Mouse (Mus musculus) cerebral cortex, adult 2 months (tissue): ENCODE results near the gene Olfr1189.

Experiments used
- WGBS: fragments of 180-500 bp; shearing (Covaris S2); methylation state at CpG from one replicate; pipeline ENCODE4 v1.1.7; 2018; 5-methylcytosine and 5-hydroxymethylcytosine counted together

Olfr1189 gene

DNA sequence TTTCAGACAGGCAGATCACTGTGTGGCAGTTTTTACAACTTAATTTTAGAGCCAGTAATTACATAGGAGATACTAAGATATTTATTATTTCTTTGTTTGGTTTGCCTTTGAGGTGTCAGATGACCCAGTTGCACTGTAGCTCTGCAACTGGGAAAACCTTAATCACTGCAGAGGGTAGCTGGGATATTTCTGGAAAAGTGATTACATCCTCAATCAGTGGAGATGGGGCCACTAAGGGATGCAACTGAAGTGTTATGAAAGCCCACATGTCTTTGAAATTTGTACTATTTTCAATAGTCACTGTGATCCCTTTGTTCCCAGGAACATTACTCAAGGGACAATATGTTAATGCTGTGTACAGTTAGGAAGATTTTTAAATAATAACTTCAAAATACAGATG, at the start of gene Olfr1189:
Gene Olfr1189, plus strand, starts transcription at position 301 of the 400 bp plus-strand sequence.

DNA sequence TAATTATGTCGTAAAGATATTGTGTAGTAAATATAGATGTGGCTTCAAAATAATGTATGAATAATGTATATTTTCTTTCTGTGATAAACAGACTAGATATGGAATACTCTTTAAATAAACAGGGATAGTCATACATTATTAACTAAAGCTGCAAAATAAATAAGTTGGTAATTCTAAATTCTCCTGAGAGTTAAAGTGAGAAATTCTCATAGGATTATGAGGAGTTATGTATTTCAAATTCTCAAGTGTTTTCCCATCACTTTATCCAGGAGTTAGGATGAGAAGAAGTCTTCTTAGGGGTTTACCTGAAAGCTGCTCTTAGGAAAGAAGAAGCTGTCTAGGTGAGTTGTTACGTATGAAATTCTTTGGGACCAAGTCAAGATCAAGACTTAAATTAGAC, 29.6 kb upstream of the Olfr1189 start, which contains the start of gene Olfr1188:
Gene Olfr1188, plus strand, starts transcription at position 301 of the 400 bp plus-strand sequence.
- 80% methylated on average over 2 of the region's 2 CpGs for WGBS

DNA sequence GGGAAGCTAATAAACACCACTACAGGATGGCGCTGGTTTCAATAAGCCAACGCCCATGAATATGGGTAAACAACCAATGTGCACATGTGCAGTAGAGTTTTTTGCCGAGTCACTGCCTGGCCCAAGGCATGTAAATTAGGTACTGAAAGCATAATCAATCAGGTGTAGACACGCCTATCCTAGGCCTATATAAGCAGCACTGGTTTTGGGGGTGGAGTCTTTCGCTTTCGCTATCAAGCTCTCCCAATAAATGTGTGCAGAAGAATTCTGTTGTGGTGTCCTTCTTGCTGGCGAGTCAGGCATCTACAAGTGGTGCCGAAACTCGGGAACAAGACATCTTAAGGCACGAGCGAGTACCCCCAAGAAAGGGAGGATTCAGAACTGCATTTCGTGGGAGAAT, 13.6 kb upstream of the Olfr1189 start:
- WGBS: 90% methylated on average over 12 of the region's 12 CpGs

DNA sequence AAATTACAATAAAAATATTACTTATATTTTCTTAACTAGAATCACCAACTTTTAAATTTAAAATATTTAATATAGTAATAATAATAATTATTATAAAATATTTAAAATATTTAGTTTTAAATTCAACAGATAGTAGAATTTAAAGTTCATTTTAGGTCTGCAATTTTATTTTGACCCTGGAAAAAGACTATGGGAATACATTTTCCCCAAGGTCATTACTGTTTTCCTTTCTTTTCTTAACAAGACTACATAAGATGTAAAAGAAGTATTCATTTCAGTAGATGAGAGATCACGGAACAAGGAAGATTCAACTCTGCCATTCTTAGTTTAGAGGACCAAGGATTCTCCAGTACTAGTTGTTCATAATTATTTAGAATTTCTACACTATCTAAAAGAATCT, 54.0 kb downstream of the Olfr1189 start, which contains the start of gene Olfr1191-ps1:
Gene Olfr1191-ps1, plus strand, starts transcription at position 301 of the 400 bp plus-strand sequence.
- WGBS: 85% methylated on average over 1 of the region's 1 CpGs
